Mouse (Mus musculus): ENCODE results near the gene Tmem120b.

Tmem120b gene

DNA sequence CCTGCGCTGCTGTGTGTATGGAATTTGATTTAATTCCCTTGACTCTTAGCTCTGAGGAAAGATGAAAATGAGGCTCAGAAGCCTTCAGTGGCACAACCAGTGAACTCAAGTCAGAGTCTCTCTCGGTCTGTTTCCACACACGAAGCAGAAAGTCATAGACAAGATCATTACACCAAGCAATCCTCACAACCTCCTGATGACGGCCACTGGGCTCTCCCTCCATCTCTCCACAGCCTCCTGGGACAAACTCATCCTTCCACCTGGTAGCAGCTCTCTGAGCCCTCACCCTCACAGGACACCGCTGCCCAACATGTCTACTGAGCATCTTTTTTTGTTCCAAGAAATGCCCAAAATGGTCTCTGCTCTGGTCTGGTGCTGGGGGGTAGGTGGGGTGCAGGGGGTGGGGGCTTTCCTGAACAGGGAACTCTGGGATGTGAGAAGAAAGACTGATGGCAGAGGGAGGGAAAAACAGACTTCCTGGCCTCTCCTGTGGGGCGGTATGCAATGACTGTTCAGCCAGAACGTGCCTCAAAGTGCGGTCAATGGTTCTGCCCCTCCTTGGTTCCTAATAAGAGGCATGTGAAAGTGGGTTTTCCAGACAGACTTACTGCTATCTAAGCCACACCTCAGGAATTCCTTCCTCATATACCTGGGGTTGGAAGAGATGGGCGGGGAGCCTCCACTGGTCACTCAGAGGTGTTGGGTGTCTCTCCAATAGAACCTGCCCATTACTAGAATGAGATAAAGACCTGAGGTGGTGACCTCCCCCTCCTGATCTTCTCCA lies 62.0 kb downstream of the Tmem120b start:
- no peak for DNase-seq

DNA sequence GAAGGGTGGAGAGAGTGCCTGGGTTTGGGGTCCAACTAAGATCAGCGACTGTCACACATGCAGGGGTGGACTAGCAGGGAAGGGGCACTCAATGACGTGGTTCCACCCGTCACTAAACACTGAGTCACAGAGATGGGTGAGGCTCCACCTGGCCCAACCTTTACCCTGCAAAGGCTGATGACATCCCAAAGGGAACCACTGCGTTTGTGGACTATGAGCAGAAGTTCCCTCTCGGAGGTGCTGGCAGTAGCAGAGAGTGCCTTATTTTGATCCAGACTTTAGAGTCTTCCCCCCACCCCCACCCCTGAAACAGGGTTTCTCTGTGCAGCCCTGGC lies 62.6 kb downstream of the Tmem120b start:
- DNase-seq, result no peak

DNA sequence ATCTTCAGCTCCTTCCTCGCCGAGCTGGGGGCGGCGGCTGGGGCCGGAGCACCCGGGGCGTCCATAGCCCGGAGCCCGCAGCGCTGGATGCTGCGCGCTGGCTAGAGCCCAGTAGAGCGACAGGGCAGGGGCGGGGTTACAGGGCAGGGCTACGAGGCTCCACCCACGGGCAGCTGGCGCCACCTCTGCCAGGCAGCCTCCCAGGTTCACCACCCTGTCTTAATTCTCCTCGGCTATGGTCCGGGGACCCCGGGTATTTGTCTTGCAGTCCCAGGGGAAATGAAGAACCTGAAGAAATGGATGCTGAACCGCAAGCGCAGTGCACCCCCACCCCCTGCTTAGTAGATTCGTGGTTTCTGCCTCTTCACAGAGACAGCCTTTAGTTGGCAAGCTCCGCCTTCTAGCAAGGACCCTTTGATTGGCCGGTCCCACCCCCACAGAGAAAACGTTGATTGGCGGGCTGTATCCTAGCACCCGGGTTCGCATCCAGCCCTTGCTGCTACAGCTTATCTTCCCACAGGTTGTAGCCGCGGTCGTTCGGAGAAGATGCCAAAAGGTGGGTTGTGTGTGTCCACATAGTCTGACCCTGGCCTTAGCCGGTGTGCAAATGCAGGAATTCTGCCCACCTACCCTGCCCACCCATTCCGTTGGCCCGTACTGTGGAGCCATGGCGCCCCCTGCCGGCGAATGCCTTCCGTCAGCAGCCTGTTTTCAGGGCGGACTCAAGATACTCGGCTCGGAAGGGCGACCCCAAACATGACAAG lies 64.3 kb downstream of the Tmem120b start, which contains the start of gene Rhof:
Gene Rhof (minus strand): TSS at position 385 of the 764 bp plus-strand sequence.
- peak; percentile 86 for DNase-seq

DNA sequence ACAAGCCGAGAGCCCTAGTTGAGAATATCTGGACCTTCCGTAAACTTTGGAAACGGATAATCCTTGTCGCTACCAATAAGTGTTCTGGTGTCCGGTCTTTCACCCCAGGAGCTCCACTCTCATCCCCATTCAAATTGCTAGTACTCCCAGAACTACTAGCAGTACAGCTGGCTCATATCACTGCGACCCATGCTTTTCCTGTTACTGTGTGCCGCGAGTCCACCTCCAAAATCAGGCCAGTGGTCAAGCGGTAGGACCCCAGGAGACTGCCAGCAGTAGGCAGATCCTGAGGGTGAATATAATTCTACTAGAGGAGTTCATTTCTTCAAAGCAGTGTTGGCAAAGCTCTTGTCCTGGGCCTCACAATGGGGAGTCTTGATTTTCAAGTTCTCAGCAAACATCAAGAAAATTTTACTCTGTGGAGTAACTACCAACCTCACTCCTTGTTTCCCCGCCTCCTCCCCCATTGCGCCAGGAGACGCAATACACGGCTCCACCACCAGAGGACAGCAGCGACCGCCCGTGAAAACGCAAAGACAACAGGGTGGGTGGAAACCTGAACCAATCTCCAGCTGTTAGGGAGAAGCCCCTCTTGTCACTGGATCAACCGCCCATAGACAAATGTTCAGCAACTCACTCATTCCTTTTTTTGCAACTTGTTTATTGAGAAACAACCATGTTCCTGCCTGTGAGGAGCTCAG lies 65.0 kb downstream of the Tmem120b start:
- peak; percentile 86 for DNase-seq

DNA sequence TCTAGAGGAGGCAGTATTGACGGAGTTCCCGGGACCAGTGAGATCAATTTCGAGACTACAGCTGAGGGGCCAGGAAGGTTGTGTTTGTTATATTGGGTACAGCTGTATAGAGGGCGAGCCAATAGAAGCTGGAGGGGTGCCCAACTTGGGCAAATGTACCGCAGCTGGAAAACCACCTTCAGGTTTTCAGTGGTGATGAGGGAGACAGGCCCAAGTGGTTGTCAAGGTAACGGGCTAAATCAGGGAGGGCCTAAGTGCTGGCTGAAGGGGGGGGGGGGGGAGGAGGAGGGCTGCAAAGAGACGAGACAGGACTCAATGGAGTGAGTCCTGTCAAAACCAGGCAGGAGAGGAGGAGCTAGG lies 65.5 kb downstream of the Tmem120b start:
- DNase-seq, result peak; percentile 39

DNA sequence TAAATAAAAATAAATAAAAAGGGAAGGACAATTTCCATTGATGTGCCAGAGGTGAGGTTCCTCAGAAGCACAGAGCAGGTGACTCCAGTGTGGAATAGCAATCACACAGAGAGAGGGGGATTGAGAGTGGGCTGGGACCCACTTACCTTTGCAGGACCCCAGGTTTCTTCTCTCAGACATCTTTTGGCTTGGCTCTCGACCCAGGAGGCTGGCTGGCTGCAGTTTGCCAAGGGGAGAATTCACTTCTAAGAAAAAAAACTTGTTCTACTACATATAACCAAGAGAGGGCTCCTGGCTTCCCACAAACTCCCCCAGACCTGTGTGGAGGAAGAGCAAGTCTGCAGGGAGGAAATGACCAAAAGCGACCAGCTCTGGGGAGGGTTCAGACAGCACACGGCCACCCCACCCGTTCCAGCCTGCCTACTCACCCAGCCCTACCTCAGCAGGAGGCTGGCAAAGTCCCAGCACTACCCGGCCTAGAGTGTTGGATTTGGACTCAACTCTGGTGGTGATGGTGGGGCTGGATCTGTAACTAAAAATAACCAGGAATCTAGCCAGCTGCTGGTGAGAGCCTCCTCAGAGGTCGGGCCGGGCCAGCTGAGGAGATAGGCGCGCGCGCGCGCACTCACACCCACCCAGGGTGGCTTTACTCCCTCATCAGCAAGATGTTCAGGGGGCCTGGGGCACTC lies 66.1 kb downstream of the Tmem120b start:
- DNase-seq, result peak; percentile 61

DNA sequence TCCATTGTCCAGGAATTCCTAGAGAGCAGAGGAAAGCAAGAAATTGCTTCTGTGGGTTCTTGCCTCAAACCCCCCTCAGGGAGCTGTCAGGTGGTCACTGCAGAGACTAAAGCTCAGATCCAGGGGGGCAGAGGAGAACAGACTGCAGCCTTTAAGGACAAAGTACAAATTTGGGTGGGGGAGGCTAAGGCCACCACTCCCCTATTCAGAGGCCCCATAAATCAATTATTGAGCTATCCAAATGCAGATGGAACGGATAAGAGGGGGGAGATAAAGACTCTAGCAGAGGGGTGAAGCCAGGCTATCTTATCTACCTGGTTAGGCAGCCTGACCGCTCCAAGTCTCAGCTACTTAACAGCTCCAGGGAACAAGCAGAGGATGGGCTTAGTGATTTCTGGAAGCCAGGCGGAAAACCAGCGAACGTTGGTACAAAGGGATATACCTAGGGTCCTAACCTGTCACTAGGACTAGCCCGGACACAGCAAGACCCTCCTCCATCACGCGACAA lies 66.7 kb downstream of the Tmem120b start:
- no peak for DNase-seq

DNA sequence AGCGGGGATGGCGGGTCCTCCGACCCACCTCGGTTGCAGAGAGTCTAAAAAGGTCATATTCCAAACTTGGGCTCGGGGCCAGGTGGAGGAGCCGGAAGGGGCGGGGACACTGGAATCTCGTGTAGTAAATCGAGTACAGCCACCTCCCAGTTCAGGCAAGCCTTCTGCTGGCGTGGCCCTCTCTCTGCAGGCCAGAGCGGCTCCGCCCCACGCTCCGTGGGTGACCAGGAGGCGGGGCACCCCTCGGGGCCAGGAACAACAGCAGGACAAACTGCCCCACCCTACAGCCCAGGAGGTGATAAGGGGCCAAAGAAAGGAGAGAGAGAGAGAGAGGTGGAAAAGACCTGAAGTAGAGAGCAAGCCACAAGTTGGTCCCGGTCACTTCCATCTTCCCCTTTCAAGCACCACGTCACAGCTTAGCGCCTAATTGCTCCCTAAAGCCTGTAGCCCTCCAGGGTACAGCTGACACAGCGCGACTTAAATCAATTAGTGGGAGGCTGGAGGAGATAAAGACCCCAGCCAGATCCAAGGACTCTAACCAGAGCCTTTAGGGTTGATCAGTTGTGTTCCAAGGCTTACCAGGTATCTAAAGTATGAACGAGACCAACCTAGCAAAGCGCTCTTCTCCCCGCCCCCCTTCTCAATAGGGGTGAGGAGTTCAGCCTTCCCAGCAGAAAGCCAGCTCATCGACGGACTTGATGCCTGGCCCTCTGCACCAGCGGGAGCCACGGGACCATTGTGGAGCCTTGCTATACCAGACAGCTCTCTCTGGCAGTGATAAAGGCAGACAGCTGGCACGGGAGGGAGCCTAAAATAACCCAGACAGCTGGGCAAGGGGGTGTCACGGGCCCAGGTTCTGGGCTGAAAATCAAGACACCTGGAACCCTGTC lies 67.5 kb downstream of the Tmem120b start:
- peak; percentile 75 for DNase-seq

DNA sequence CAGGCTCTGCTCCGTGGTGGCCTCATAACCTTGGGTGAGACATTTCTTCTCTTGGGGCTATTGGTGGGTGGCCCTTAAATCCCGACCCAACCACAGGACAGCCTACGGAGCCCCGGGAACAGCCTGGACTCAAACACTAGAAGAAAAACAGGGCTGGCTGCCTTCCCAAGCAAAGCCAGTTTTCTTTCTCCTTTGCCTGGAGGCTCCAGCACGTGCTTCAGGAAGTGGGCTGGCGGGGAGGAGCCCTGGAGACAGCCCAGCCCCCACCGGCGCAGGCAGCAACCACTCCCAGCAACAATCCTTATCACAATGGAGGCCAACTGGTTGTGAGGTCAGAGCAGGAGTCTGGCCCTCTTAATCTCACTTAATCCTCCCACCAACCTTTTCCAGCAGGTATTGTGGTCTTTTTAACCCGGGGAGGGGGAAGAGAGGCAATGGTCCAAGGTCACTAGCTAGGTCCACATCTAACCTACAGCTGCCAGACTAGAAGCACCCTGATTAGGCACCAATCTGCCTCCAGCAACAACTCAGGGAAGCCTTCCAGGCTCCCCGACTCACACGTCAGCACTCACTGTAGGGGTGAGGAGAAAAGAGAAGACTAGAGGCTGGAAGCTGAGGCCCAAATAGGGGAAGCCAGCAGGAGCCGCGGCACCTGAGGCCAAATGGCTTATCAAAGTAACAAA lies 68.3 kb downstream of the Tmem120b start:
- DNase-seq, result peak; percentile 90

DNA sequence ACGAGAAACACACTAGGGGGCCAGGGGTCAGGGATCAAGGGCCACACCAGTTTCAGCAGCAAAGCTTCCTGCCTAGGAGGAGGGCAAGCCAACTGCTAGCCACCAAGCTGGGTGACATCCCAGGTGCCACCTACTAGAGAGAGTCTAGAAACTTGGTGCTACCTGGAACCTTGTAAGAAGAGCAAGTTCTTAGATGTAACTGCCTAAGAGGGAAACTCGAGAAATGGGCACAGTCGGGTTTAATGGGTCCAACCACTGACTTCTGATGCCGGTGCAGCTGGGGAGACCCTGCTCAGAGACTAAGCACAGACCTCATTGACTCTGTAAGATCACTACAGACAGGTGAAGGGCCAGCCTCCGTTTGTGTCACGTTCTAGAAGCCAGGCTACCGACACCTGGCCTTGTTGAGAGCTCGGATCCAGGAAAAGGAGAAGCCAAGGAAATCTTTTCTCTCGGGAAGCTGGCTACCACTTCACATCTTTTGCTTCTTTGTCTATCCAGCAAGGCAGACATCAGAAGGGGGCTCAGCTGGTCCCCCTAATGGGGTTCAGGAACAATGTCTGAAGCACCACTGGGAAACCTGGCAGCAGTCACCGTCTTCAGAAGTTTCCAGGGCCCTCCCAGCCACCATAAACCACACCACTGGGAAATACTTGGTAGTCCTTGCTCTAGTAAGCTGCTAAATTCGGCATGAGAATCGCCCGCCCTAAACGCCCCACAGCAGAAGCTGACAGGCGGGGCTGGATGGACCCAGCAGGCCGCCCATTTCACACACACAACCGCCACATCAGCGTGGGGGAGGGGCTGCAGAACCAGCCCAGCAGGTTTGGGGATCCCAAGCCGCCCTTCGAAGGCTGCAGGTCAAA lies 69.1 kb downstream of the Tmem120b start:
- DNase-seq, result peak; percentile 70

DNA sequence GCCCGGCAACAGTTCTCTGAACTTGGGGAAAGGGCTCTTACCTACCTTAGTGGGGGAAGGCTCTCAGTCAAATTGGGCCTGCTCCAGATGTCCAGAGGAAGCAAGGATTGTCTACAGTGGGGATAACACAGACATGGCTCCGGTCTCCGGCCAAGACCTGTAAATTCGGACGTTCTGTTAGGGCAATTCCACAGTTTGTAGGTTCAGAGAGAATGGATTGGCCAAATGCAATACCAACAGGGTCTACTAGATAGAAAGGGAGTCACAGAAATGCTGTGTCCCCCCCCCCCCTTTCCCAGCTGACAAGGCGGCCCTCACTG lies 69.7 kb downstream of the Tmem120b start:
- DNase-seq, result no peak

DNA sequence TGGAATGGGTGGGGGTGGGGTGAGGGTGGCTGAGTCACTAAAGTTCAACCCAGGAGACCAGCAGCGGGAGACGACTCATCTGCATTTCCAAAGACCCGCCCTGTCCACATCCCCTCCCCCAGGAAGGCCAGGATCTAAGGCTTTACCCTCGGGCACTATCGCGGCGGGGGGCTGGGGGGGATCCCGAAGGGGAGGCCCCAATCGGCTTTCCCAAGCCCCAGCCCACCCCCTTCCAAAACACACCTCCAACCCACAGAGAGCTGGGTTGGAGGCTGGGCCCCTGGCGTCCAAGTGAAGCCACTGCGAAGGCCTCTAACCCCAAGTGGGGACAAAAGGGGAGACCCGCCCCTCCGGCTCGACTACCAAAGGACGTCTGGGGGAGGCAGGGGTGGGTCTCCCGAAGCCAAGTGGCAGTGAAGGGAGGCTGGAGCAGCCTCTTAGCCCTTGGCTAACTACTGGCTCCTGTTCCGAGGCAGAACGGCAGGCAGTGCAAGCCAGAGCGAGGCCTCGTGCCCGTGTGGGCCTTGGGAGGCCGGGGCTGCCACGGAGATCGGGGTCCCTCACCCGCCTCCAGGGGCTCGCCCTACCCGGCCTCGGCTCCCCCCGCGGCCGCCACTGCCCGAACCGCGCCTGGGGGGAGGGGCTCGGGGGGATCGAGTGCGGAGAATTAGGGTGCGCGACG lies 70.2 kb downstream of the Tmem120b start:
- DNase-seq, result no peak

DNA sequence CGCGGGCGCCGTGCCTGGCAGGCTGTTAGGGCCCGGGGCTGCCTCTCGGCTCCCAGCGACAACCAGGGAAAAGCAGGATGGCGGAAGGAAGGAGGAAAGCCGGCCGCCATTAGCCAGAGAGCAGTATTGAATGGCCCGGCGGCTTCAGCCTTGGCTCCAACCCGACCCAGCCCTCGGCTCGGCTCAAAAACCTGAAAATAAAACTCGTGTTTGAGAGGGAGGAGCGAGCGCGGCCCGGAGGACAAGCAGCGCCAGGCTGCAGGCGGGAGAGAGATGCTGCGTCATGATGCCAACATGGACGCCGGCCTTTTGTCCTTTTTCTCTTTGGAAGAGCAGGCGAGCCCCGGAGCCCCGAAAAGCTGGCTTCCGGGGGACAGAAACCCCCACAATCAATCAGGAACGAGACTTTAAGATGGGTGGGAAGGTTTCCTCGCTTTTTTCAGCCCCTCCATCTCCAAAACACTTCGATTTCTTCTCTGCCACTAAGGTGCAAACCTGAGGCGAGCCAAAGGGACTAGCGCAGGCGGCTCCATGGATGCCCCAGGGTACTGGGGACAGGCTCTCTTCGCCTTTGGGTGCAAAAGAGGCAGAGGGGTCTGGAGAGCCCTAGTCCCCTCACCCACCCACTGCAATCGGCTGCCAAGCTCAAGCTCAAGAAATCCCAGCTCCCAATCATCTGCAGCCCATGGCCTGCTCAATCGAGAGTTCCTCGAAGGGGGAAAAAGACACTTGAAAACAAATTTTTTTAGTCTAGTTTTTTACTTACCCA lies 70.9 kb downstream of the Tmem120b start:
- peak; percentile 89 for DNase-seq

DNA sequence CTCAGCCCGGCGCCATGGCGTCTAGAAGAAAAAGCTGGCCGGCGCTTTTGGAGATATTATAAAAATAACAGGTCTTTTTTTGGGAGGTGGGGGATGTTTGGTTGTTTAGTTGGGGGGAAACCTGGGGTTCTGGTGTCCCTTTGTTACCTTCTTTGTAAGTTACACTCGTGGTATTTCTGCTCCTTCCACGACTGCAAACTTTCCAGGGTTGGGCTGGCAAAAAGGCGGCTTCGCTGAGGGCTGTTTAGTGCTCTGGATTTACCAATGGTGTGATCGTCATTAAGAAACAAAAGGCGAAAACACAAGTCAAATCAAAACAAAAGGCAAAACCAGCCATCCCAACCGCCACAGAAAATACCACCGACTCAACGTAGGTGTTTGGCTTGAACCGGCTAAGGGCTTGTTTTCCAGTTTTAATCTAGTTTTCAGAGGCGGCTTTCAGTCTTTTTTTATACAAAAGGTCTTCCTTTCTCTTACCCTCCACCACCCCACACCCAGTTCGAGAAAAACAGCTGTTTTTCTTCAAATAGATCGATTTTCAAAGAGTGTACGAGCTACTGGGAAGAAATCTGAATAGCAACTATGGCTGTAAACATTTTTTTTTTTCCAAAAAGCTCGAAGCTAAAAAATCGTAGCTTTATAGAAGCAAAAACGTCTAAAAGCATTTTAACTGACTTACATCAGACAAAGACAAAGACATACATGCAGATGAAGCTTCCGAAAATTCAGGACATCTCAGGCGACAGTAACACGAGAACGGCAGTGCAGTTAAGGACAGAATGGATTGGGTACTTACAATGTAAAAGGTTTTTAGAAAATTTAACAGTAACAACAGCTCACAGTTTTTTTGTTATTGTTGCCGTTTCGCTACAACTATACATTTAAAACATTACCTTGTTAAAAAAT lies 71.8 kb downstream of the Tmem120b start:
- DNase-seq, result no peak

DNA sequence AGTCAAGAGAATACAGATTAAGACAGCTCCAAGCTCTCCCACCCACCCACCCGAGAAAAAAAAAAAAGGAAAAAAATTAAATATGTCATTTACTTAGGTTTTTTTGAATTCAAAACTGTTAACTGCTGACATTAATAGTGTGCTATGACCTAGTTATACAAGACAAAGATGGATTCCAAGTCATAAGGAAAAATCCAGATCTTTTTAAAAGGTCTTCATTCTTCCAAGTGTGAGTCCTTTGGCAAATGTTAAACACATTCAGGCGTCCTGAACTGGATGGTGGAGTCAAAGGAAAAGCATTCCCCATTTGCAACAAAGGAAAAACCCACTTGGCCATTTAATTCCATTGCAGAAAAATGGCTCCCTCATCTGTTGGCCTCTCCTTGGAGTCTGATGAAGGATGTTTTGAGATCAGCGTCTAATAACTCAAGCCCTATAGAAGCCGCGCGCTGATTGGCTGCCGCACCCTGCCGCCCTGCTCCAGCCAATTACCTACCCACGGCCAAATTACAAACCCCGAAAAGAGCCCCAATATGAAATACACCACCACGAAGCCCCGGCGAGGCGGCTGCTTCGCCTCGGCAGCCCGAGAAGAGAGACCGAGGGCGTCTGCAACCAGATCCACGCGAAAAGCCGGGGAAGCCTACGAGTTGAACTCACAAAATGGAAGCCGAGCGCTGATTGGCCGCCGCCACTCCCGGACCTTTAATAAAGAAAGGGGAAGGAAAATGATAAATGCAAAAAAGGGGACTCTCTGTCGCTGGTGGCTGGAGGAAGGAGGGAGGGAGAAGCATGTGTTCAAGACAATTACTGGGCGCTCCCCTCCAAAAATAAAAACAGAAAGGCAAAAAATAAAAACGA lies 72.7 kb downstream of the Tmem120b start:
- peak; percentile 95 for DNase-seq

DNA sequence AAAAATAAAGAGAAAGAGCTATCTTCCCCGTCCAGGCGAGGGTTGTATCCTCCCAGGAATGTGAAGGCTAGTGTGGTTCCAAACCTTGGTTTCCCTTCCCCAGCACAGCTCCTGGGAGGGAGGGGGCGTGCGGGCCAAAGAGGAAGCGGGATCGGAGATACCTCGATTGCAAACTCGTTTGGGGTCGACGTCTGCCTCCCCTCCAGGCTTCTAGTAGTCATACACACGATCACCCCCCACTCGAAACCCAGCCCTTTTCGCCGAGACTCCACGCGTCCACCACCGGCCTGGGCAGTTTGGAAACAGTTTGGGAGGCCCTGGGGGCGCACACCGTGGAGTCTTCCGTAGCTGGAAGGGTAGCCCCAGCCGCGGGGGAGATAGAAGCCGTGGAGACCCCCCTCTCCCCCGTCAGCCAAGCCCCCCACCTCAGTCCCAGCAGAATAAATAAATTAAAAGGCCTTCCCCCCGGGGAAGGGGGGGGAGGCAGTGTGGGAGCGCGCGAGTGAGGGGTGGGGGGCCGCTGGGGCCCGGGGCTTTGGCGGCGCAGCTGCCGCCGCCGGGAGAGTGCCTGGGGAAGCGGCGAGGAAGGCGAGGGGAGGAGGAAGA lies 73.4 kb downstream of the Tmem120b start:
- DNase-seq, result peak; percentile 49

Measured in right cerebral cortex, adult 18-20 months (tissue).